Mouse (Mus musculus) stomach, postnatal 0 days (tissue): Measurements from ENCODE around the gene Epha6. TPM values are rescaled to one million over a fixed set of nuclear protein-coding genes. Genes with fewer than 3 reads are reported as not detected.

ENCODE experiments used
- ATAC-seq: fragments of 200-750 bp; cut with Nextera tagmentation; 2 replicates; pipeline ENCODE4 v1.8.0; 2017; ENCODE audit not compliant: low FRiP score, low TSS enrichment
- DNase-seq: peaks from one replicate; pipeline ENCODE4 v3.0.0-alpha.2; 2016; ENCODE audit warnings: low spot score
- H3K27ac ChIP-seq: fragments of 300-500 bp; sonication (generic); replicated peaks from 2 replicates; pipeline ENCODE4 v1.5.1; 2014; ENCODE audit warnings: mild to moderate bottlenecking, control low read depth
- H3K27me3 ChIP-seq: fragments of 300-500 bp; sonication (generic); 2 replicates; pipeline ENCODE4 v1.6.1; 2014; ENCODE audit warnings: low read length; ENCODE audit not compliant: control insufficient read depth, insufficient read depth
- H3K36me3 ChIP-seq: fragments of 300-500 bp; sonication (generic); 2 replicates; pipeline ENCODE4 v1.6.1; 2014; ENCODE audit warnings: low read length, mixed read lengths; ENCODE audit not compliant: control insufficient read depth, insufficient read depth
- H3K4me1 ChIP-seq: fragments of 300-500 bp; sonication (generic); replicated peaks from 2 replicates; pipeline ENCODE4 v1.6.1; 2014; ENCODE audit warnings: antibody characterized with exemption; ENCODE audit not compliant: control insufficient read depth, insufficient read depth
- H3K4me2 ChIP-seq: fragments of 300-500 bp; sonication (generic); replicated peaks from 2 replicates; pipeline ENCODE4 v1.6.1; 2014; ENCODE audit warnings: low read depth, mild to moderate bottlenecking, control low read depth, moderate library complexity
- H3K4me3 ChIP-seq: fragments of 300-500 bp; sonication (generic); 2 replicates; pipeline ENCODE4 v1.5.1; 2014; ENCODE audit warnings: low read depth, low read length, control low read depth
- H3K9ac ChIP-seq: fragments of 300-500 bp; sonication (generic); 2 replicates; pipeline ENCODE4 v1.6.1; 2014; ENCODE audit warnings: mild to moderate bottlenecking, low read length, control low read depth, mixed read lengths
- H3K9me3 ChIP-seq: fragments of 300-500 bp; sonication (generic); 2 replicates; pipeline ENCODE4 v1.6.1; 2016; ENCODE audit warnings: low read length; ENCODE audit not compliant: control insufficient read depth
- CTCF ChIP-seq: IDR thresholded peaks from 2 replicates; pipeline ENCODE4 v1.5.1; 2016; ENCODE audit warnings: antibody characterized with exemption, low read depth, mild to moderate bottlenecking, moderate library complexity
- EP300 ChIP-seq: optimal IDR thresholded peaks from 2 replicates; pipeline ENCODE3; 2016; ENCODE audit warnings: antibody characterized with exemption
- WGBS: fragments of 180-500 bp; shearing (Covaris S2); extraction: QIAGEN DNeasy Blood & Tissue Kit; methylation state at CpG from one replicate; pipeline ENCODE4 v1.1.7; 2014; 5-methylcytosine and 5-hydroxymethylcytosine counted together
- polyA plus RNA-seq: library from polyadenylated mRNA; unstranded; fragments of >200 nt; fragmentation: Nextera tagmentation; extraction: Ambion mirVana; gene quantifications from 2 replicates; pipeline ENCODE4 v1.2.1, GENCODE M21; 2015

Gene Epha6
- polyA plus RNA-seq, 1 experiment from 2014 or later = 0.08 TPM

DNA sequence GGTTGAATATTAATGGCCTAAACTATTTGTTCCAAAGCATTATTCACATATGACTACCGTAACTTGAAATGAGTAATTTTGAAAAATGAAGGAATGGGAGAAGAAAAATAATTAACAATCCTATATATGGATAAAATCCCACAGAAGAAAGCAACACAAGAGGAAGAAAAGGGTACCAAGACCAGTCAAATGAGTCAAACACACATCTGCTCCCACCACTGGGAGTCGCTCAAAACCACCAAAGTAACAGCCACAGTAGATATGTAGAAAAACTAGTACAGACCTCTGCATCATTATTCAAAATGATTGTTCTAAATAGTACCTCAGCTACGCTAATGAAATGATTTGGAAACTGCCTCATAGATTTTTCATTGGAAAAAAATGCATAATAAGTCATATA, 20.0 kb downstream of the Epha6 start:
- H3K4me3 ChIP-seq = no peak overlapping the region
- no peak for ATAC-seq
- H3K4me2 ChIP-seq = no peak overlapping the region
- H3K27ac ChIP-seq = no peak overlapping the region
- 77% methylated on average over 3 of the region's 3 CpGs for WGBS
- no peaks in the 10 kb centered on the region for H3K9me3 ChIP-seq
- H3K9ac ChIP-seq = no peak overlapping the region
- no peaks in the 10 kb centered on the region for H3K27me3 ChIP-seq
- no peaks in the 10 kb centered on the region for H3K36me3 ChIP-seq
- no peaks in the 10 kb centered on the region for H3K4me1 ChIP-seq
- DNase-seq = no peak
- 0 out of 2 replicates have a peak, but pooled peaks have one; percentile 9 for TF ChIP-seq CTCF
- TF ChIP-seq EP300 = no peak

- 63% methylated on average over 7 of the region's 7 CpGs for WGBS
- Histone ChIP-seq H3K27ac (no peak overlapping the region), H3K4me2 (no peak overlapping the region), H3K9me3 (no peaks in the 10 kb centered on the region), H3K9ac (no peak overlapping the region), H3K36me3 (no peaks in the 10 kb centered on the region), H3K4me3 (no peak overlapping the region), H3K27me3 (no peaks in the 10 kb centered on the region), H3K4me1 (no peaks in the 10 kb centered on the region)
- no peak for DNase-seq
- TF ChIP-seq EP300 = no peak
- TF ChIP-seq CTCF = no peak
- ATAC-seq = no peak
Observed at GRCm38 (mm10) chr16:60584695-60585094, 20.6 kb downstream of the Epha6 start.

DNA sequence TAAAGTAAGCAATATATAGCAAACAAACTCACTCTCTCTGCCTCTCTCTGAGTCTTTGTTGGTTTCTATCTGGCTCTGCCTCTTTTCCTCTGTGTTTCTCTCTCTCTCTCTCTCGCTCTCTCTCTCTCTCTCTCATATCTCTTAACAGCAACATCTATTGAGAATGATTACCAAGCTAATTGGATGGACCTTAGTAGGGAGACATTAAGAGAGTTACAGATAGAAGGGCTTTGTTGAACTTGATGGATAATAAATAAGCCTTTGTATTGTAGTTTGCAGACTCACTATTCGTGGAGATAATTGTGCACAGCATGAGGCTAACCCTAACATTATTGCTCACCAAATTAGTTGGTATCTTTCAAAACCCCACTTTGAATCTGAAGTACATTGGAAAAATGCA, 34.8 kb downstream of the Epha6 start:
- Histone ChIP-seq H3K4me3 (no peak overlapping the region), H3K27ac (no peak overlapping the region), H3K36me3 (no peaks in the 10 kb centered on the region), H3K4me1 (no peaks in the 10 kb centered on the region), H3K9me3 (no peaks in the 10 kb centered on the region), H3K9ac (no peak overlapping the region), H3K4me2 (no peak overlapping the region), H3K27me3 (no peaks in the 10 kb centered on the region)
- no peak for ATAC-seq
- DNase-seq = no peak
- TF ChIP-seq CTCF (no peak), EP300 (no peak)
- 66% methylated on average over 2 of the region's 2 CpGs for WGBS

- Histone ChIP-seq H3K27me3 (no peaks in the 10 kb centered on the region), H3K4me1 (no peaks in the 10 kb centered on the region), H3K27ac (no peak overlapping the region), H3K4me3 (no peak overlapping the region), H3K9me3 (no peaks in the 10 kb centered on the region), H3K9ac (no peak overlapping the region), H3K36me3 (no peaks in the 10 kb centered on the region), H3K4me2 (no peak overlapping the region)
- no peak for TF ChIP-seq EP300
- no peak for TF ChIP-seq CTCF
- DNase-seq (no peak), ATAC-seq (no peak)
- 55% methylated on average over 4 of the region's 4 CpGs for WGBS
Observed at GRCm38 (mm10) chr16:60544385-60544784, 60.9 kb downstream of the Epha6 start.

GRCm38 (mm10) chr16:60538233-60538632, 67.1 kb downstream of the Epha6 start:
- Histone ChIP-seq H3K27me3 (no peaks in the 10 kb centered on the region), H3K36me3 (no peaks in the 10 kb centered on the region), H3K4me3 (no peak overlapping the region), H3K4me1 (no peaks in the 10 kb centered on the region), H3K9me3 (no peaks in the 10 kb centered on the region), H3K27ac (no peak overlapping the region), H3K4me2 (no peak overlapping the region), H3K9ac (no peak overlapping the region)
- ATAC-seq = no peak
- peak; percentile 67 for TF ChIP-seq CTCF
- TF ChIP-seq EP300 = no peak
- no peak for DNase-seq

GRCm38 (mm10) chr16:60509707-60510106, 95.6 kb downstream of the Epha6 start:
- Histone ChIP-seq H3K9ac (no peak overlapping the region), H3K4me3 (no peak overlapping the region), H3K36me3 (no peaks in the 10 kb centered on the region), H3K9me3 (no peaks in the 10 kb centered on the region), H3K4me2 (no peak overlapping the region), H3K27ac (no peak overlapping the region), H3K4me1 (no peaks in the 10 kb centered on the region), H3K27me3 (no peaks in the 10 kb centered on the region)
- WGBS = 61% methylated on average over 3 of the region's 3 CpGs
- DNase-seq (no peak), ATAC-seq (no peak)
- no peak for TF ChIP-seq EP300
- TF ChIP-seq CTCF = no peak
